Mouse (Mus musculus) heart, postnatal 0 days (tissue): ENCODE measurements around the gene Adgrg3. TPM values are rescaled to one million over a fixed set of nuclear protein-coding genes. Genes with fewer than 3 reads are reported as not detected.

Source experiments
- ATAC-seq: fragments of 200-750 bp; cut with Nextera tagmentation; 2 replicates; pipeline ENCODE4 v1.8.0; 2017; ENCODE audit warnings: low read depth, moderate number of reproducible peaks, moderate library complexity; ENCODE audit not compliant: insufficient read depth
- DNase-seq: peaks from one replicate; pipeline ENCODE4 v3.0.0-alpha.2; 2016; ENCODE audit warnings: low spot score
- H3K27ac ChIP-seq: fragments of 300-500 bp; sonication (generic); 2 replicates; pipeline ENCODE4 v1.5.1; 2014; ENCODE audit warnings: low read depth, mild to moderate bottlenecking
- H3K27me3 ChIP-seq: fragments of 300-500 bp; sonication (generic); 2 replicates; pipeline ENCODE4 v1.6.1; 2014; ENCODE audit warnings: low read length, mixed read lengths; ENCODE audit not compliant: control insufficient read depth, insufficient read depth
- H3K36me3 ChIP-seq: fragments of 300-500 bp; sonication (generic); replicated peaks from 2 replicates; pipeline ENCODE4 v1.6.1; 2014; ENCODE audit warnings: low read length, mixed read lengths; ENCODE audit not compliant: control insufficient read depth, insufficient read depth
- H3K4me1 ChIP-seq: fragments of 300-500 bp; sonication (generic); 2 replicates; pipeline ENCODE4 v1.6.1; 2014; ENCODE audit warnings: antibody characterized with exemption; ENCODE audit not compliant: control insufficient read depth, insufficient read depth
- H3K4me2 ChIP-seq: fragments of 300-500 bp; sonication (generic); 2 replicates; pipeline ENCODE4 v1.6.1; 2014; ENCODE audit warnings: low read depth, mild to moderate bottlenecking, low read length, moderate library complexity
- H3K4me3 ChIP-seq: fragments of 300-500 bp; sonication (generic); 2 replicates; pipeline ENCODE4 v1.5.1; 2014; ENCODE audit warnings: low read depth, low read length
- H3K9ac ChIP-seq: fragments of 300-500 bp; sonication (generic); replicated peaks from 2 replicates; pipeline ENCODE4 v1.6.1; 2014; ENCODE audit warnings: low read depth, low read length, mixed read lengths
- H3K9me3 ChIP-seq: fragments of 300-500 bp; sonication (generic); replicated peaks from 2 replicates; pipeline ENCODE4 v1.6.1; 2016; ENCODE audit warnings: low read length; ENCODE audit not compliant: control insufficient read depth
- CTCF ChIP-seq: IDR thresholded peaks from 2 replicates; pipeline ENCODE4 v1.5.1; 2016; ENCODE audit warnings: antibody characterized with exemption, control low read depth, low read depth
- EP300 ChIP-seq: IDR thresholded peaks from 2 replicates; pipeline ENCODE4 v1.6.1; 2016; ENCODE audit warnings: antibody characterized with exemption, low read depth
- WGBS: fragments of 180-500 bp; shearing (Covaris S2); extraction: QIAGEN DNeasy Blood & Tissue Kit; methylation state at CpG from one replicate; pipeline ENCODE4 v1.1.7; 2014; 5-methylcytosine and 5-hydroxymethylcytosine counted together
- polyA plus RNA-seq: library from polyadenylated mRNA; unstranded; fragments of >200 nt; fragmentation: Nextera tagmentation; extraction: Ambion mirVana; gene quantifications from 2 replicates; pipeline ENCODE4 v1.2.1, GENCODE M21; 2015
- total RNA-seq: library from RNA; depleted of rRNA; stranded (reverse); fragments of >200 nt; gene quantifications from 2 replicates; pipeline ENCODE4 v1.2.3, GENCODE M21; 2014; ENCODE audit warnings: low replicate concordance

Gene Adgrg3
- total and polyA plus RNA-seq, 2 experiments from 2014 or later: 2.7 to 4.4 TPM

- Histone ChIP-seq H3K4me3 (no peak overlapping the region), H3K9ac (no peak overlapping the region), H3K4me2 (no peak overlapping the region), H3K4me1 (no peaks in the 10 kb centered on the region), H3K9me3 (no peaks in the 10 kb centered on the region), H3K27ac (no peak overlapping the region), H3K27me3 (no peaks in the 10 kb centered on the region), H3K36me3 (no peaks in the 10 kb centered on the region)
- TF ChIP-seq CTCF (no peak), EP300 (no peak)
- DNase-seq: no peak
- no peak for ATAC-seq
- 67% methylated on average over 17 of the region's 17 CpGs for WGBS
These were observed 58.7 kb downstream of the Adgrg3 start for GRCm38 (mm10) chr8:95076151-95076550.

GRCm38 (mm10) chr8:95078055-95078454 is 60.6 kb downstream of the Adgrg3 start:
- H3K27ac ChIP-seq: no peak overlapping the region
- no peak for DNase-seq
- H3K4me2 ChIP-seq: no peak overlapping the region
- no peaks in the 10 kb centered on the region for H3K27me3 ChIP-seq
- no peaks in the 10 kb centered on the region for H3K9me3 ChIP-seq
- ATAC-seq: no peak
- H3K36me3 ChIP-seq: no peaks in the 10 kb centered on the region
- WGBS: 82% methylated on average over 3 of the region's 3 CpGs
- H3K9ac ChIP-seq: no peak overlapping the region
- no peak for TF ChIP-seq EP300
- no peak for TF ChIP-seq CTCF
- no peak overlapping the region for H3K4me3 ChIP-seq
- H3K4me1 ChIP-seq: peaks cover 6% of the 10 kb centered on the region; the same call in 1 of the 2 replicates

DNA sequence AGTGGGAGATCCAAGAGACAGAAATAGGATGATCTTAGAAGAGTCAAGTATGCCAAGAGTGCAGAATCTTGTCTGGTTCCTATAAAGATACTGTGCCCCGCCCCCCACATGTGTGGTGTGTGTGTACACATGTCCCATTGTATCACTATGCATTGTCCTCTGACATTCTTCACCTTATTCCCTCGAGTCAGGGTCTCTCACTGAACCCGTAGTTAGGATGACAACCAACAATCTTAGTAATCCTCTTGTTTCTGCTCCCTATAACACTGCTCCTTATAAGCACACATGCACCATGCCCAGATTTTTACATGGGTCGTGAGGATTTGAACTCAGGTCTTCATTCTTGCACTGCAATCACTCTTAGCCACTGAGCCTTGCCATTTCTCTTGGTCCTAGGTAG is 61.8 kb downstream of the Adgrg3 start:
- Histone ChIP-seq H3K9me3 (no peaks in the 10 kb centered on the region), H3K4me1 (peaks cover 6% of the 10 kb centered on the region; the same call in 1 of the 2 replicates), H3K9ac (no peak overlapping the region), H3K4me2 (no peak overlapping the region), H3K27me3 (no peaks in the 10 kb centered on the region), H3K4me3 (no peak overlapping the region), H3K36me3 (peaks cover 3% of the 10 kb centered on the region; the same call in 1 of the 2 replicates), H3K27ac (no peak overlapping the region)
- WGBS: 81% methylated on average over 4 of the region's 4 CpGs
- DNase-seq (no peak), ATAC-seq (no peak)
- TF ChIP-seq CTCF (no peak), EP300 (no peak)

DNA sequence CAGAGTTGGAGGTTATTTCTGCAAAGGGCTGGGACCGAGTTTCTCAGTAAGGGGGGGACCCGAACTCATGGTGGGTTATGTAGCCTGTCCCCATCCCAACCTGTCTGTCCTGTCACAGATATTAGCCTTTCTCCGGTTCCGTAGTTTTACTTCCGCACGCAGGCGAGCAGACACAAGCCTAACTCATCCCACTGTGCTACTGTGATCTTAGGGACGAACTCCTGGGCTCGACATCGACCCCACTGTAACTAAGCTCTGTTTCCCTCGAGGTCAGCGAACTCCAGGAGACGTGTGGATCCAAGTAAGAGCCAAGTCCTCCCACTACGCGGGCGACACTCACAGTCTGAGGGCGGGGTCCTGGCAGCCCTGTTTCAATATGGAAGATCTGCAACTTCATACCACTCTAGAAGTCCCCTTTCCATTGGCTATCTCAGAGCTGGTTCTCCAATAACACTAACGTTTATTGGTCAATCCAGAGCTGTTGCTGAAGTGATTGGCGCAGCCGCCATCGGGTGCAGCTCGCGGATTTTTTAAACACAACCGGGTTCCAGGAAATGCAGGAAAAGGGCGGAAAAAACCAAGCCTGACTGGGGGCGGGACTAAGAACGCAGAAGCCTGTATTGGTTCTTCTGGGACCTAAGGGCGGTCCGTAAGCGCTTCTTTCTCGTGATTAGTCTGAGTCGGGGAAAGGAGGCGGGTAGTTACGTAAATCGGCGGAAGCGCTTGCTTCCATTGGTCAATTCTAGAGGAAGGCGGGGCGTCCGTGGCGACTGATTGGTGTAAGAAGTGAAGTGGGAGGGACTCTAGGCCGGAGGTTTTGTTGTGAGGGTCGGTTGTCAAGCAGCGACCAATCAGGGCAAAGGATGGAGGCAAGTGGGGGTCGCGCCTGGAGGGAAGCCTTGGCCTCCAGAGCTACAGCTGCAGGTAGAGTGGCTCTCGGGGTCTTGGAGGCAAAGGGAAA is 63.2 kb downstream of the Adgrg3 start, which contains the start of gene Katnb1:
Katnb1 (plus strand) TSS at position 806 of the 961 bp plus-strand sequence.
- peaks cover 15% of the 10 kb centered on the region for H3K36me3 ChIP-seq
- peak within 1 kb of the TSS; percentile 89 for H3K27ac ChIP-seq
- peak within 1 kb of the TSS; percentile 87 for H3K4me2 ChIP-seq
- peak within 1 kb of the TSS; percentile 75 for H3K4me3 ChIP-seq
- H3K4me1 ChIP-seq: peaks cover 6% of the 10 kb centered on the region; the same call in 1 of the 2 replicates
- ATAC-seq: peak; percentile 96
- H3K9ac ChIP-seq: peak within 1 kb of the TSS; percentile 70
- TF ChIP-seq CTCF: no peak
- TF ChIP-seq EP300: peak; percentile 100
- no peaks in the 10 kb centered on the region for H3K9me3 ChIP-seq
- peak; percentile 100 for DNase-seq
- H3K27me3 ChIP-seq: no peaks in the 10 kb centered on the region
- under 1% methylated on average over 47 of the region's 47 CpGs for WGBS

GRCm38 (mm10) chr8:95081650-95082049 is 64.2 kb downstream of the Adgrg3 start:
- ATAC-seq (no peak), DNase-seq (no peak)
- Histone ChIP-seq H3K36me3 (peaks cover 20% of the 10 kb centered on the region), H3K9me3 (no peaks in the 10 kb centered on the region), H3K9ac (peak overlapping the region; percentile 53), H3K4me3 (peak overlapping the region; percentile 75), H3K4me1 (peaks cover 6% of the 10 kb centered on the region; the same call in 1 of the 2 replicates), H3K4me2 (peak overlapping the region; percentile 84), H3K27me3 (no peaks in the 10 kb centered on the region), H3K27ac (peak overlapping the region; percentile 58; the same call in 1 of the 2 replicates)
- TF ChIP-seq EP300: no peak
- TF ChIP-seq CTCF: no peak
- 5% methylated on average over 11 of the region's 11 CpGs for WGBS
